Mouse (Mus musculus) left cerebral cortex, adult 9 months (tissue): Measurements from ENCODE around the gene Sod1.
"Not testable (repeated sequence)": the region's sequence is repeated elsewhere in the genome, so short reads cannot be mapped to it uniquely, and the experiment has no call there.

Experiments
- DNase-seq, 2 experiments: peaks; one replicate each; pipeline ENCODE4 v3.0.0; 2022; ENCODE audit warnings: low spot score in 2 of 2

Sod1 gene

DNA sequence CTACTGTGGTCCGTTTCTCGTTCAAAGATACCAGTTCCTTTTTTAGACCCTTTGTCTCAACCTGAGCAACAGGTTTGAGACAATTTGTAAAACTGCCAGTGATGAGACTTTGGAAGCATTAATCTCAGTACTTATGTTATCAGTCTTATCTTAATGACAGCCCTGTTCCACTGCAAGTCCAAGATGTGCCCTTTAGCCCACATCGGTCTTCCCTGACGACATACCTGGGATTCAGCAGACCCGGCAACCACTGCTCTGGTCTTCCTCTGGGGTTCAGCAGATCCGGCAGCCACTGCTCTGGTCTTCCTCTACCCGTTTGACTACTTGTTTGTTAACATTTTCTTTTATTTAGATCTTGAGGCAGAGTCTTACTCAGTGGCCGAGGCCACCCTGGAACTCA, 8.8 kb upstream of the Sod1 start:
- DNase-seq: no peak

DNA sequence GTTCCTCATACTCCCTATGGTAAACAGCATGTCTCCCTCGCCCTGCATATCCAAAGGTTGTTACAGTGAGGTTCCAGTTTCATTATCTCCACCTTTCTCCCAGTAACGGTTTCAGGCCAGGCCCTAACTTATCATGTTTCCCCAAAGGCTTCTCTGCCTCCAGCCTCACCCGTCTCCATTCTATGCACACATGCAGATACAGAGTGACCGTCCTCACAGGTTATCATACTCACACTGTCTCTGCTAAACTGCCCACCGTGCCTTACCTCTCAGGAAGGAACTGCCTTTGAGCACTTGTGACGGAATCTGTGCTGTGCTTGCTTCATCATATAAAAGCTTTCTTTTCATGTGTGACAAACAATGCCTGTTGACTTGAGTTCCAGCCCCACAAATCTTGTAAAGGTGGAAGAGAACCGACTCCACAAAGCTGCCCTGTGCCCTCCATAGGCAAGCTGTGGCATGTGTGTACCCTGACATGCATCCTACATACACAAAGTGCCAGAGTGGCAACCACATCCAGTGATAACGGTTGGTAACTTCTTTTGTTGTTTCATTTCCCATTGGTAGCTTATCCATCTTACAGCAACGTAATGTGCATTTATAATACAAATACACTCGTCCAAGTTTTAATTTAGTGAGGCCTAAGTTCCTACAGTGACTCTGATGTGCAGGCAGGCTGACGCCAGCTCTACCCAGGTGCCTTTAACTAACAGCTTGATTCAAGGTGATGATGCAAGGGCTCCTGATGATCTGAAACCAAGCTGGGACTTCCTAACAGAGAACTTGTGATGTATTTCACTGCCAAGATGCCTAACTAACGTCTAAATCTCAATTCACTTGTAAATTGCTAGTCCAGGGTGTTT, 6.8 kb upstream of the Sod1 start:
- no peak for DNase-seq

- DNase-seq: no peak
Measured at GRCm38 (mm10) chr16:90214731-90215565, 5.6 kb upstream of the Sod1 start.

- not testable (repeated sequence) for DNase-seq
Measured at GRCm38 (mm10) chr16:90215879-90216278, 4.7 kb upstream of the Sod1 start.

DNA sequence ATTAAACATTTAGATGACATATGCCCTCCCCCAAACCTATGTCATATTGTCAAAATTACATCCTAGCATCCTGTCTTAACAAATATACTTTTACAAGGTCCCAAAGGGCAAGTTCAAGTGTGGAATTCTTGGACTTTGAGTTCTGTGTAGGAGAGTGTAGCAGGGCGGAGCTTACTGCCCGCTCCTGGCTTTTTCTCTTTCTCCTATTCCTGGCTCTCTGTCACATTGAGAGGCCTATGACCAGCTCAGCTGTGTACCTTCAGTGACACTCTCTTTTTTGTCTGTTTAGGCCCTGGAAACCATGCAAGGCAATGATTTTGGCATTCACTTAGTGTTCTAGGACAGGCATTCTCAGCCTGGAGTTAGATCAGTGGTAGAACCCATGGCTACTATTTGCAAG, 4.1 kb upstream of the Sod1 start:
- DNase-seq: no peak

DNA sequence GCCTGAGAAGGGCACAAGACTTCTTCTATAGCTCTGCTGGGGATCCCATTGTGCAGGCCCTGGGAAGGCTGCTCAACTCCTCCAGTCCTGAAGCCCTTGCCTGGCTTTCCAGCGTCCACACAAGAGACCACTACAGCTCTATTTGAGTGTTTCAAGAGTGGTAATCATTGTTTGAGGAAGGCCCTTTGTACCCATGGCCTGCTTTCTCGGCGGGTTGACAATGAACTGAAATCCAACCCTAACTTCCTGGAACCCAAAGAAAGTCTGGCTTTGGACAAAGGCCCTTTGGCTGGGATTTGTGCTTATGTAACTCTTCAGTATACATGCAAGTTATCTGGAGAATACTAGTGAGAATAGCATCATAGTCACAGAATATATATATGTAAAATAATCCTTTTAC, 3.2 kb upstream of the Sod1 start:
- no peak for DNase-seq

DNA sequence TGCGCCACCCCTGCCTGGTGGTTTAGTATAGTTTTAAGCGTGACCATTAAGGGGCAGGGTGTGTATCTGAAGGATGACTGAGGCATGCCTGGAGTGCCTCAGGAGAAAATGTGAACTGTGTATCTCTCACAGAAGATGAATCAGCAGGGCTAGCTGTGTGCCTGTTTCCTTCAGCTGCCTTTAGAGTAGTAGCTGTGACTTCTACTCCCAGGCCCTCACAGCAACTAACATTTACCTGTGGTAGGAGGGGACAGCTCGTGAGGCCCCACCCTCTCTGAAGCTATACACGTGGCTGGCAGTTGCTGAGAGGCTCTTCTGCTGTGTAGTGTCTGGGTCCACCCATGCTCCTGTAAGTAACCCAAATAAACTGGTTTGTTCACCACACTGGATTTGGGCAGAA, 2.6 kb upstream of the Sod1 start:
- no peak for DNase-seq

DNA sequence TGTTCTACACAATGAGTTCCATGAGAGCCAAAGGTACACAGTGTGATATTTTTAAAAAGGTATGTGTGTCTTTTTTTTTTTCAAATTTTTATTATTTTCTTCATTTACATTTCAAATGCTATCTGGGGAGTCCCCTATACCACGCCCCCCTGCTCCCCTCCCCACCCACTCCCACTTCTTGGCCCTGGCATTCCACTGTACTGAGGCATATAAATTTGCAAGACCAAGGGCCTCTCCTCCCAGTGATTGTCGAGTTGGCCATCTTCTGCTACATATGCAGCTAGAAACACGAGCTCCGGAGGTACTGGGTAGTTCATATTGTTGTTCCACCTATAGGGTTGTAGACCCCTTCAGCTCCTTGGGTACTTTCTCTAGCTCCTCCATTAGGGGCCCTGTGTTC, 1.1 kb upstream of the Sod1 start:
- DNase-seq: not testable (repeated sequence)

GRCm38 (mm10) chr16:90220892-90221431, 408 bp downstream of the Sod1 start:
- peak in 1 of 2 experiments; percentile 34 for DNase-seq

GRCm38 (mm10) chr16:90221441-90222070, 1.0 kb downstream of the Sod1 start:
- DNase-seq: no peak

DNA sequence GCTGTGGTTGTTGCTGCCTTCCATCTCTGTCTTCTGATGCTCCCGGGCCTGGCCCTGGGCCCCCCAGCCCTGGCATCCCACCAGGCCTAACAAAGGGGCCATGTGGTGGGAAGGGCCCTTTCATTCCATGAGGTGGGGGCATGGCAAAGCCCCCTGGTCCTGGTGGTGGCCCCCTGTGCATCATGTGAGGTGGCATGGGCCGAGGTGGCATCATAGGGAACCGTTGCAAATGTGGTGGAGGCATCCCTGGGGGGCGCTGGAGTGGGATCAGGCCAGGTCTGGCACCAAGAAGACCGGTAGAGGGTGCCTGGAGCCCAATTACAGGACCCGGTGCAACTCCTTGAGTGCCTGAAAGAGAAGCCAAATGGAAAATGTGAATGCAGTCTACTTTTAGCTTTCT, 9.3 kb downstream of the Sod1 start:
- DNase-seq: no peak

- DNase-seq: no peak
Measured at GRCm38 (mm10) chr16:90231302-90231701, 10.7 kb downstream of the Sod1 start.

DNA sequence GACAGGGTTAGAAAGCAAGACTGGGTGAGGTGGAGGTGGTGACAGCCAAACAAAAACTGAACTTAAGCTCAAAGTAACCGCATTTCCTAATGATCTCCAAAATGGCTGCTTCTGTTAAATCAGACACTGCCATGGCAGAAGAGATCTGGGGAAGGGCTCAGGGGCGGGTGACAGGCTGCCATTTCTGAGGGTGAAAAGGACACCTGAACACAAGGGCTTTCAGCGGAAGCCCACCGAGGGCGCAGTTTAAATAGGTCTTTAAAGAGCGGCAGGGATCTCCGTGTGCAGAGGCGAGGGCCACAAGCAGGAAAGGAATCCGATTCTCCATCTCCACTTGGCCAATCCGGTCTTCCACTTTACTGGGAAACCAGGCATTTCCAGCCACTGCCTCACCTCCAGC, 13.1 kb downstream of the Sod1 start:
- no peak for DNase-seq

DNA sequence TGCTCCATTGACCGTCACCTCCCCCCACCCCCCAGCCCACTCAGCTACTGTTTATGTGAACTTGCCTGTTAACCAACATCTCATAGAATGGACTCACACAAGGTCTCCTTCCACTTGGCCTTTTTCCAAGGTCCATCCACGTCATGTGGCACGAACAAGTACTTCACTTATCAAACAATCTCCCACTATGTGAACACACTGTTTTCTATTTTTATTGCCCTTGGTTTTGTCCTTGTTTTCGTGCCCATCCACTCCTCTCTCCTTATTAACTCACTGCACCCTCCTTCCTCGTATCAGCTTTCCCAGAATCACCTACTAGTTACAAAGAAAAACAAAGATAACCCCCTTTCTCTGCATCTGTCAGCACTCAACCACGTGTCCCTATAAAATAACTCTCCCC, 14.1 kb downstream of the Sod1 start:
- DNase-seq: no peak

DNA sequence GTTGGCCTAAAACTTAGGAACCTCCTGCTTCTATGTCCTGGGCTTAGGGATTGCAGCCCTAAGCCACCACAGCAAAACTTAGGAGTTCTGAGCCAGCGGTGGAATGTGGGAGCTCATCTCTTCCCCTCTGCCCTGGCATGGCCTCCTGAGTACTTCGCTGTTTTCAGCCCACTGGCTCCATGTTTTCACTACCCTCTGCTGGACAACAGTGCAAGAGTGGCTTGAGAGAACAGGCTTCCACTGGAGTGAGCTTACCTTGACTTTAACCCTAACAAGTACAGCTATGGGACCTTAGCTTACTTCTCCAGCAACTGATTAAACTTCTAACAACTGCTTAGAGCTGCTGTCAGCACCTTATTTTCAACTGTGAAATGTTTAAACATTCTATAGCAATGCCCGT, 14.6 kb downstream of the Sod1 start:
- DNase-seq: no peak

- DNase-seq: no peak
Measured at GRCm38 (mm10) chr16:90239128-90239746, 18.7 kb downstream of the Sod1 start.

DNA sequence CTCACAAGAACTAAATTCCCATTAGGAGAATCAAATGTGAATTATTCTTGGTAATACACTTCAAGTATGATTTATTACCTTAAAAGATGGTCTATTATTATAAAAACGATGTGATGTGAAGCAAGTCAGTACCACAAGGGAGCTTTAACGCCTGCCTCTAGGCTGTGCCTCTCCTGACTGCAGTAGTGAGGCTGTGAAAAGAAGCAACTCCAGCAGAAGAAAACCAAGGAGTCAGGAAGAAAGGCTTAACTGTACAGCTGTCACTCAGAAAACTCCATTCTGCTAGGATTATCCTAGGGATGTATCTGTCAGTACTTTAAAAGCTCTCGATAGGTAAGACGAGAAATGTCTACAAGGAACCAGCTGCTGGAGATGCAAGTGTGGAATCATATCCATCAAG, 21.3 kb downstream of the Sod1 start:
- no peak for DNase-seq

DNA sequence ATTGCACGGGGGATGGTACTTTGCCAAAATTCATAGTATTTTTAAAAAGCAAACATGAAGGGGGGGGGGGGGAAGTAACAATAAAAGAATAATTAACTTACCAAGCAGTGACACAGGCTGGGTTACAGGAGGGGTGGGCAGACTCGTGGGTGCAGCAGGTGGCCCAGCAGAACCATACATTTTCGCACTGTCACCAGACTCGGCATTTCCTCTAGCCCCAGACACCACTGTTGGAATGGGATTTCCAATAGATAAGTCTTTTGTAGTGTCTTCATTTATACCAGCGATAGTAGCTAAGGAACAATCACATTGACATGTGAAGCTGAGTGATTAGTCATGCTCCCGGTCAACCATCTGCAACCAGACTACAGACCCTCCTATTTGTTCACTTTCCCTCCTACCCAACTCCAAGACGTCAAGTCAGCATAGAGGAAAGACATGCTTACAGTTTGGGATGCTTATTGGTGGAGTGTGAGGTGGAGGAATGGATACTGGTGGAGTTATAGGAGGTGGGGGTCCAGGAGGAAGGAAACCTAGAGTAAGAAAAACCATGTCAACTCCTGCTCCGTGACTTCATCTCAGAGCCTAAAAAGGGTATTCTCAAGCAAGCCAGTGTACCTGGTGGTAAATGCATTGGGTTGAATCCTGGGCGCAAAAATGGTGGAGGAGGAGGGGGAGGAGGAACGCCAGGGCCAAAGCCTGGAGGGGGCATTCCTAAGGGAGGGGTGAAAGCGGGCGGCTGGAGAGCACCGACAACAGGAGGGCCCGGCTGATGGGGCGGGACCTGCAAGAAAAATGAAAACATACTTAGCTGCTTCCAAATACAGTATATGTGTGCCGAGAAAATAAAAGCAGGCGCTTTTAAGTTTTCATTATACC, 22.1 kb downstream of the Sod1 start:
- DNase-seq: no peak

DNA sequence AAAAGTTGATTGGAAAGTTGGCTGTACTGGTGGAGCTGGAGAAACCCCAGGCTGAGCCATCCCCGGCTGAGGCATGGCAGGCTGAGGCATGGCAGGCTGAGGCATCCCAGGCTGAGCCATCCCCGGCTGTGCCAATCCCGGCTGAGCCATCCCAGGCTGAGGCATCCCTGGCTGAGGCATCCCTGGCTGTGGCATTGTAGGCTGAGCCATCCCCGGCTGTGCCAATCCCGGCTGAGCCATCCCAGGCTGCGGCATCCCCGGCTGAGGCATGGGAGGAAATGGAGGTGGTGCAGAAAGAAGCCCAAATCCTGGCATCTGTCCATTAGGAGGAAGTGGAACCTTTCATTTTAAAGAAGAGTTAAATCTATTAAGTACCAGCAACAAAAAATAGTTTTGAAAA, 29.5 kb downstream of the Sod1 start:
- DNase-seq: no peak

GRCm38 (mm10) chr16:90251256-90251655, 30.7 kb downstream of the Sod1 start:
- DNase-seq: not testable (repeated sequence)

GRCm38 (mm10) chr16:90252521-90252920, 32.0 kb downstream of the Sod1 start:
- no peak for DNase-seq
